Mouse (Mus musculus): ENCODE results near the gene Arhgap31. TPM values are rescaled to one million over a fixed set of nuclear protein-coding genes. Genes with fewer than 3 reads are reported as not detected.

Gene Arhgap31
- polyA plus RNA-seq, 1 experiment from 2014 or later, result 6.3 TPM

GRCm38 (mm10) chr16:38651721-38652231 lies 61.3 kb downstream of the Arhgap31 start:
- peak overlapping the region; percentile 50; the same call in 1 of the 2 replicates for H3K27ac ChIP-seq
- no peak for DNase-seq (ENCODE audit: low spot score)
- H3K9me3 ChIP-seq (replicated peaks), result no peaks in the 10 kb centered on the region
- H3K4me3 ChIP-seq, result no peak overlapping the region
- H3K36me3 ChIP-seq, result no peaks in the 10 kb centered on the region
- H3K4me1 ChIP-seq, result peaks cover 23% of the 10 kb centered on the region
- WGBS, result 92% methylated on average over 10 of the region's 10 CpGs
- H3K27me3 ChIP-seq (ENCODE audit: low read depth, poor library complexity, severe bottlenecking), result no peaks in the 10 kb centered on the region

GRCm38 (mm10) chr16:38651306-38651705 lies 61.8 kb downstream of the Arhgap31 start:
- H3K36me3 ChIP-seq, result no peaks in the 10 kb centered on the region
- peaks cover 23% of the 10 kb centered on the region for H3K4me1 ChIP-seq
- H3K9me3 ChIP-seq (replicated peaks), result no peaks in the 10 kb centered on the region
- no peaks in the 10 kb centered on the region for H3K27me3 ChIP-seq (ENCODE audit: low read depth, poor library complexity, severe bottlenecking)
- H3K4me3 ChIP-seq, result no peak overlapping the region
- 92% methylated on average over 12 of the region's 12 CpGs for WGBS
- peak overlapping the region; percentile 50; the same call in 1 of the 2 replicates for H3K27ac ChIP-seq
- DNase-seq (ENCODE audit: low spot score), result no peak

GRCm38 (mm10) chr16:38649431-38649827 lies 63.6 kb downstream of the Arhgap31 start:
- DNase-seq (ENCODE audit: low spot score), result no peak
- Histone ChIP-seq H3K4me3 (no peak overlapping the region), H3K36me3 (no peaks in the 10 kb centered on the region), H3K4me1 (peaks cover 23% of the 10 kb centered on the region), H3K27ac (no peak overlapping the region), H3K27me3 (ENCODE audit: low read depth, poor library complexity, severe bottlenecking) (no peaks in the 10 kb centered on the region), H3K9me3 (replicated peaks) (no peaks in the 10 kb centered on the region)
- 68% methylated on average over 11 of the region's 11 CpGs for WGBS

- no peaks in the 10 kb centered on the region for H3K27me3 ChIP-seq (ENCODE audit: low read depth, poor library complexity, severe bottlenecking)
- no peaks in the 10 kb centered on the region for H3K9me3 ChIP-seq (replicated peaks)
- no peak for DNase-seq (ENCODE audit: low spot score)
- WGBS, result 85% methylated on average over 9 of the region's 9 CpGs
- H3K4me1 ChIP-seq, result peaks cover 18% of the 10 kb centered on the region
- H3K27ac ChIP-seq, result no peak overlapping the region
- no peak overlapping the region for H3K4me3 ChIP-seq
- H3K36me3 ChIP-seq, result no peaks in the 10 kb centered on the region
Observed at GRCm38 (mm10) chr16:38648783-38649430, 64.2 kb downstream of the Arhgap31 start.

- Histone ChIP-seq H3K27ac (no peak overlapping the region), H3K27me3 (ENCODE audit: low read depth, poor library complexity, severe bottlenecking) (no peaks in the 10 kb centered on the region), H3K9me3 (replicated peaks) (no peaks in the 10 kb centered on the region), H3K4me3 (no peak overlapping the region), H3K4me1 (peaks cover 10% of the 10 kb centered on the region), H3K36me3 (no peaks in the 10 kb centered on the region)
- WGBS, result 88% methylated on average over 5 of the region's 5 CpGs
- no peak for DNase-seq (ENCODE audit: low spot score)
Observed at GRCm38 (mm10) chr16:38648155-38648554, 64.9 kb downstream of the Arhgap31 start.

GRCm38 (mm10) chr16:38644455-38644854 lies 68.6 kb downstream of the Arhgap31 start:
- no peaks in the 10 kb centered on the region for H3K9me3 ChIP-seq (replicated peaks)
- DNase-seq (ENCODE audit: low spot score), result no peak
- no peaks in the 10 kb centered on the region for H3K27me3 ChIP-seq (ENCODE audit: low read depth, poor library complexity, severe bottlenecking)
- H3K36me3 ChIP-seq, result no peaks in the 10 kb centered on the region; the same call in 1 of the 2 replicates
- whole genome bisulfite sequencing, result 88% methylated on average over 2 of the region's 2 CpGs
- no peak overlapping the region for H3K4me3 ChIP-seq
- 0 out of 2 replicates have a peak, but pooled peaks cover 4% of the 10 kb centered on the region for H3K4me1 ChIP-seq
- no peak overlapping the region for H3K27ac ChIP-seq

- Histone ChIP-seq H3K9me3 (replicated peaks) (no peaks in the 10 kb centered on the region), H3K27me3 (ENCODE audit: low read depth, poor library complexity, severe bottlenecking) (no peaks in the 10 kb centered on the region), H3K4me3 (no peak overlapping the region), H3K4me1 (no peaks in the 10 kb centered on the region), H3K27ac (no peak overlapping the region), H3K36me3 (no peaks in the 10 kb centered on the region; the same call in 1 of the 2 replicates)
- 84% methylated on average over 10 of the region's 10 CpGs for WGBS
- no peak for DNase-seq (ENCODE audit: low spot score)
Observed at GRCm38 (mm10) chr16:38637085-38637484, 76.0 kb downstream of the Arhgap31 start.

GRCm38 (mm10) chr16:38636682-38637081 lies 76.4 kb downstream of the Arhgap31 start:
- Histone ChIP-seq H3K27ac (no peak overlapping the region), H3K36me3 (no peaks in the 10 kb centered on the region; the same call in 1 of the 2 replicates), H3K4me1 (no peaks in the 10 kb centered on the region), H3K4me3 (no peak overlapping the region), H3K9me3 (replicated peaks) (no peaks in the 10 kb centered on the region), H3K27me3 (ENCODE audit: low read depth, poor library complexity, severe bottlenecking) (no peaks in the 10 kb centered on the region)
- no peak for DNase-seq (ENCODE audit: low spot score)
- 74% methylated on average over 9 of the region's 9 CpGs for WGBS

GRCm38 (mm10) chr16:38635833-38636390 lies 77.2 kb downstream of the Arhgap31 start:
- Histone ChIP-seq H3K4me1 (no peaks in the 10 kb centered on the region), H3K36me3 (no peaks in the 10 kb centered on the region; the same call in 1 of the 2 replicates), H3K9me3 (replicated peaks) (no peaks in the 10 kb centered on the region), H3K4me3 (no peak overlapping the region), H3K27ac (no peak overlapping the region), H3K27me3 (ENCODE audit: low read depth, poor library complexity, severe bottlenecking) (no peaks in the 10 kb centered on the region)
- WGBS, result 78% methylated on average over 8 of the region's 8 CpGs
- no peak for DNase-seq (ENCODE audit: low spot score)

- H3K4me1 ChIP-seq, result no peaks in the 10 kb centered on the region
- peak; percentile 56 for DNase-seq (ENCODE audit: low spot score)
Observed at GRCm38 (mm10) chr16:38632147-38632546, 80.9 kb downstream of the Arhgap31 start.

GRCm38 (mm10) chr16:38625811-38626369 lies 87.2 kb downstream of the Arhgap31 start:
- 85% methylated on average over 10 of the region's 10 CpGs for WGBS
- no peaks in the 10 kb centered on the region for H3K27me3 ChIP-seq (ENCODE audit: low read depth, poor library complexity, severe bottlenecking)
- H3K36me3 ChIP-seq, result no peaks in the 10 kb centered on the region; the same call in 1 of the 2 replicates
- no peak overlapping the region for H3K4me3 ChIP-seq
- DNase-seq (ENCODE audit: low spot score), result no peak
- H3K9me3 ChIP-seq (replicated peaks), result no peaks in the 10 kb centered on the region
- no peaks in the 10 kb centered on the region for H3K4me1 ChIP-seq
- no peak overlapping the region for H3K27ac ChIP-seq

More at GRCm38 (mm10) chr16:38632147-38632546, 80.9 kb downstream of the Arhgap31 start:
- H3K27ac ChIP-seq, result no peak overlapping the region
- no peak overlapping the region for H3K4me3 ChIP-seq
- WGBS, result 68% methylated on average over 6 of the region's 6 CpGs
- no peaks in the 10 kb centered on the region for H3K36me3 ChIP-seq
- no peaks in the 10 kb centered on the region for H3K9me3 ChIP-seq (replicated peaks)
- H3K27me3 ChIP-seq (ENCODE audit: low read depth, poor library complexity, severe bottlenecking), result no peaks in the 10 kb centered on the region

- peaks cover 1% of the 10 kb centered on the region; the same call in 1 of the 2 replicates for H3K36me3 ChIP-seq
- H3K4me1 ChIP-seq, result no peaks in the 10 kb centered on the region
- 94% methylated on average over 7 of the region's 7 CpGs for WGBS
- no peak for DNase-seq (ENCODE audit: low spot score)
- no peaks in the 10 kb centered on the region for H3K9me3 ChIP-seq (replicated peaks)
- no peaks in the 10 kb centered on the region for H3K27me3 ChIP-seq (ENCODE audit: low read depth, poor library complexity, severe bottlenecking)
- no peak overlapping the region for H3K4me3 ChIP-seq
- no peak overlapping the region for H3K27ac ChIP-seq
Observed at GRCm38 (mm10) chr16:38625411-38625810, 87.7 kb downstream of the Arhgap31 start.

GRCm38 (mm10) chr16:38624303-38624702 lies 88.8 kb downstream of the Arhgap31 start:
- no peak overlapping the region for H3K27ac ChIP-seq

More at GRCm38 (mm10) chr16:38624303-38624702, 88.8 kb downstream of the Arhgap31 start:
- Histone ChIP-seq H3K9me3 (replicated peaks) (no peaks in the 10 kb centered on the region), H3K36me3 (peaks cover 2% of the 10 kb centered on the region; the same call in 1 of the 2 replicates), H3K27me3 (ENCODE audit: low read depth, poor library complexity, severe bottlenecking) (no peaks in the 10 kb centered on the region), H3K4me3 (no peak overlapping the region), H3K4me1 (no peaks in the 10 kb centered on the region)
- WGBS, result 83% methylated on average over 11 of the region's 11 CpGs
- no peak for DNase-seq (ENCODE audit: low spot score)
